Mouse (Mus musculus): ENCODE results near the gene Fhod1.

GRCm38 (mm10) chr8:105286907-105287306 is 60.8 kb downstream of the Fhod1 start:
- TF ChIP-seq CTCF (IDR thresholded peaks at IDR 0.05; ENCODE audit: borderline replicate concordance, control insufficient read depth, extremely low read depth, insufficient read depth, low read length, poor library complexity) (no peak), POLR2A (IDR thresholded peaks at IDR 0.05; ENCODE audit: control insufficient read depth, extremely low read depth, insufficient read depth, low read length, poor library complexity) (no peak)

Data from thymus, adult 2 months (tissue).